Mouse (Mus musculus) liver, embryonic 11.5 days (tissue): ENCODE measurements around the gene Myom3. TPM values are rescaled to one million over a fixed set of nuclear protein-coding genes. Genes with fewer than 3 reads are reported as not detected.
A peak's percentile ranks its signal among the peaks of the same experiment; 100 is the strongest.

Experiments used
- ATAC-seq: fragments of 200-750 bp; cut with Nextera tagmentation; replicated peaks from 2 replicates; pipeline ENCODE4 v1.8.0; 2017; ENCODE audit warnings: moderate number of reproducible peaks, mild to moderate bottlenecking, moderate TSS enrichment, moderate library complexity; ENCODE audit not compliant: low FRiP score
- DNase-seq: peaks from one replicate; pipeline ENCODE4 v3.0.0-alpha.2; 2017; ENCODE audit warnings: low spot score
- H3K27ac ChIP-seq: fragments of 300-500 bp; sonication (generic); 2 replicates; pipeline ENCODE4 v1.5.1; 2014; ENCODE audit warnings: mild to moderate bottlenecking, low read depth, low read length, control low read depth
- H3K27me3 ChIP-seq: fragments of 300-500 bp; sonication (generic); replicated peaks from 2 replicates; pipeline ENCODE4 v1.6.1; 2014; ENCODE audit warnings: low read length, mixed read lengths; ENCODE audit not compliant: control insufficient read depth, insufficient read depth
- H3K36me3 ChIP-seq: fragments of 300-500 bp; sonication (generic); 2 replicates; pipeline ENCODE4 v1.6.1; 2014; ENCODE audit warnings: mild to moderate bottlenecking, low read length, moderate library complexity, mixed read lengths; ENCODE audit not compliant: control insufficient read depth, insufficient read depth
- H3K4me1 ChIP-seq: fragments of 300-500 bp; sonication (generic); replicated peaks from 2 replicates; pipeline ENCODE4 v1.6.1; 2014; ENCODE audit warnings: low read length, mixed read lengths; ENCODE audit not compliant: control insufficient read depth, insufficient read depth
- H3K4me2 ChIP-seq: fragments of 300-500 bp; sonication (generic); 2 replicates; pipeline ENCODE4 v1.6.1; 2014; ENCODE audit warnings: mild to moderate bottlenecking, control low read depth, moderate library complexity
- H3K4me3 ChIP-seq: fragments of 300-500 bp; sonication (generic); 2 replicates; pipeline ENCODE4 v1.5.1; 2014; ENCODE audit warnings: low read depth, low read length, control low read depth
- H3K9ac ChIP-seq: fragments of 300-500 bp; sonication (generic); 2 replicates; pipeline ENCODE4 v1.6.1; 2014; ENCODE audit warnings: low read depth, low read length, control low read depth
- H3K9me3 ChIP-seq: fragments of 300-500 bp; sonication (generic); 2 replicates; pipeline ENCODE4 v1.6.1; 2016; ENCODE audit warnings: low read length, inconsistent platforms, mixed read lengths; ENCODE audit not compliant: control insufficient read depth
- WGBS: fragments of 180-500 bp; shearing (Covaris S2); extraction: QIAGEN DNeasy Blood & Tissue Kit; methylation state at CpG from one replicate; pipeline ENCODE4 v1.1.7; 2014; 5-methylcytosine and 5-hydroxymethylcytosine counted together
- polyA plus RNA-seq: library from polyadenylated mRNA; unstranded; fragments of >200 nt; fragmentation: Nextera tagmentation; extraction: Ambion mirVana; gene quantifications from 2 replicates; pipeline ENCODE4 v1.2.1, GENCODE M21; 2014

Myom3 gene
- polyA plus RNA-seq, 1 experiment from 2014 or later: 0.11 TPM

DNA sequence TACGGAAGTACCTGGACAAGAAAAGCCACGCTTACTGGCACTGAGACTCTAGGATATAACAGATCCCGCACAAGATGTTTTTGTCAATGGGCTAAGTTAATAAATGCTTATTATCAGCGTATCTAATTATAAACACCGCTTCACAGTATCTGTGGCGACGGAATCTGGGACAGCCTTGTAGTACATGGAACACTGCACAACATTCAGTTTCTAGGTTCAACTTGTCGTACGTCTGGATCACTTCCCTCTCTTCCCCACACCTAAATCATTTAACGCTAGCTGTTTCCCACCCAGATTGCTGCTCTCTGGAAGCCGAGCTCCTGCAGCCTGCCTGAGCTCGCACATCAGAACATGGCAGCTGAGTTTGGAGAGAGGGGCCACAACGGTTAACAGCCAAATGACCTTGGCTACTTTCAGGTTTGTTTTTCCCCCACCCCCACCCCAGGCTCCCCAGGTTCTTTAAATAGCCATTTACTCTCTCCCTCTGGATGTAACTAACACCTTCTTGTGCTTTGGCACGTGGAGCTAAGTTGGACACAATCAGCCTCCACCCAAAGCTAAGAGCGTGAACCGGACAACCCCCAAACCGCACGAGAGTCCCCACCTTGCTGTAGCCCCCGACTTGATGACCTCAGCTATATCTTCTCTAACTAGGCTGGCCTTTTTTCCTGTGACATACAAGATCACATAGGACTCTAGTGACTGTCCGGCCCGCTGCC is 79.9 kb downstream of the Myom3 start:
- Histone ChIP-seq H3K9me3 (no peaks in the 10 kb centered on the region), H3K4me2 (no peak overlapping the region), H3K36me3 (no peaks in the 10 kb centered on the region), H3K27me3 (no peaks in the 10 kb centered on the region), H3K27ac (no peak overlapping the region), H3K4me3 (no peak overlapping the region), H3K9ac (no peak overlapping the region), H3K4me1 (no peaks in the 10 kb centered on the region; the same call in 1 of the 2 replicates)
- DNase-seq: no peak
- ATAC-seq: no peak
- 80% methylated on average over 21 of the region's 21 CpGs for WGBS

DNA sequence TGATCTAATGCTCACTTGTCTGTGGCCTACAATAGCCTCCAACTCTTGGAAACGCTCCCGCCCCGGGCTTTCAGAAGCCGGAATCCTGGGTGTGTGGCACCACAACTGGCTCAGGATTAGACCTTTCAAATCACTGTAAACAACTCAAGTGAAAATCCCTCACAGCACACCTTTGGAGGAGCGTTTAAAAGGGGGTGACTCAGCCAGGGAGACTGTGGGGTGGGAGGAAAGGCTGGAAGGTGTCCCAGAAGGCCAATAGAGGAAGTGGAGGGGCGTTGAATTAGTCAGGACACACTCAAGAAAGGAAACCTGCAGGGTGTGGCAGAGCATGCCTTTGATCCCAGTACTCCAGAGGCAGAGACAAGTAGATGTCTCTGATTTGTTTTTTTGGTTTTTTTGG is 84.9 kb downstream of the Myom3 start:
- H3K9ac ChIP-seq: no peak overlapping the region
- H3K27me3 ChIP-seq: no peaks in the 10 kb centered on the region
- WGBS: 81% methylated on average over 6 of the region's 6 CpGs
- H3K4me3 ChIP-seq: no peak overlapping the region
- ATAC-seq: no peak
- H3K36me3 ChIP-seq: no peaks in the 10 kb centered on the region
- peak; percentile 29 for DNase-seq
- H3K27ac ChIP-seq: no peak overlapping the region
- no peaks in the 10 kb centered on the region for H3K9me3 ChIP-seq
- H3K4me1 ChIP-seq: no peaks in the 10 kb centered on the region; the same call in 1 of the 2 replicates
- no peak overlapping the region for H3K4me2 ChIP-seq

DNA sequence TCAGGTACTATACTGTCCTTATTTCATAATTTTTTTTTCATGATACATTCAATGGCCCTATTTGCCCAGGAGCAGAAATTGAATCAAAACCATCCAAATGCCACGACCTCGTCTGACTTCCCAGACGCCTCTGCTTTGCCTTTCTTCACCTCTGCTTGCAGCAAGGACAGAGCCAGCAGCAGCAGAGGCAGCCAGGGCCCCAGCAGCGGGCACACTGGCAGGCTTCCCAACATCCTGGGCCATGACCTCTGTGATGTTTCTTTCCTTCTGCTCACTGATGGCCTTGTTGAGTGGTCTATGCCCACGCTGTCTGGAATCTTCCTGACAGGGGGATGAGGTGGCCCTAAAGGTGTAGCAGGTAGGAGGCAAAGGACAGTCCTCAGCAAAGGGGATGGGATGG is 88.1 kb downstream of the Myom3 start:
- no peak overlapping the region for H3K9ac ChIP-seq
- H3K4me1 ChIP-seq: peaks cover 16% of the 10 kb centered on the region
- WGBS: 67% methylated on average over 5 of the region's 5 CpGs
- no peak overlapping the region for H3K27ac ChIP-seq
- H3K27me3 ChIP-seq: no peaks in the 10 kb centered on the region
- no peaks in the 10 kb centered on the region for H3K9me3 ChIP-seq
- no peak overlapping the region for H3K4me3 ChIP-seq
- H3K36me3 ChIP-seq: no peaks in the 10 kb centered on the region
- no peak for DNase-seq
- no peak for ATAC-seq
- H3K4me2 ChIP-seq: no peak overlapping the region

DNA sequence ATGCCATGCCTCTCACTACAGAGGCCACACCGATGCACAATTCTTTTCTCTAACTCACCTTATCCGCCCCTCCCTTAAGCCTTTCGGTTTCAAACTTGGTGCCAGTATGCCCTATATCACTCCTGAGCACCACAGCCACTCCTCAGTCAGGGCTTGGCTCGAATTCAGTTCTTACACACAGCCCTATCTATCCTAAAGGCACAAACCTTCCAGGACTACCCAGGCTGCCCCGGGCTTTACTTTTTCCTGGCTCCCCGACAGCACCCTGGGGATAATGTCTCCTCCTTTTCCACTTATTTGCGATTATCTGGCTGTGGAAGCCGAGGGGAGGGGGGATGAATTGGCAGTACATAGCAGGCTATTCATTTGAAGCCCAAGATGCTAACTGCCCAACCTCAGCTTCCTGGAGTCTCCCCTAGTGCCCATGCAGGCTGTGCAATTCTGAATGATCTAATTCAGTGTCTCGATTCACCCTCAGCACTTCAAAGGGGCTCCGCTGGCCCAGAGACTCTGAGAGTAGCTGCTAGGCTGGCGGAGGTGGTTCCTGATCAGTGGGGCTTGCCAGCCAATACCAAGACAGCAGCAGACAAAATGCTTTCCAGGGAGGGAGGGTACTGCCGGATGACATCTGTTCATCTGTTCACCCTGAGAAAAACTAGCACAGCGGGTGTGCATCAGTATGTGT is 91.0 kb downstream of the Myom3 start:
- no peaks in the 10 kb centered on the region for H3K27me3 ChIP-seq
- DNase-seq (no peak), ATAC-seq (no peak)
- H3K4me1 ChIP-seq: peaks cover 29% of the 10 kb centered on the region
- no peaks in the 10 kb centered on the region for H3K9me3 ChIP-seq
- 48% methylated on average over 13 of the region's 13 CpGs for WGBS
- peak overlapping the region; percentile 46; the same call in 1 of the 2 replicates for H3K9ac ChIP-seq
- H3K4me3 ChIP-seq: no peak overlapping the region
- no peak overlapping the region for H3K27ac ChIP-seq
- H3K36me3 ChIP-seq: no peaks in the 10 kb centered on the region
- no peak overlapping the region for H3K4me2 ChIP-seq

DNA sequence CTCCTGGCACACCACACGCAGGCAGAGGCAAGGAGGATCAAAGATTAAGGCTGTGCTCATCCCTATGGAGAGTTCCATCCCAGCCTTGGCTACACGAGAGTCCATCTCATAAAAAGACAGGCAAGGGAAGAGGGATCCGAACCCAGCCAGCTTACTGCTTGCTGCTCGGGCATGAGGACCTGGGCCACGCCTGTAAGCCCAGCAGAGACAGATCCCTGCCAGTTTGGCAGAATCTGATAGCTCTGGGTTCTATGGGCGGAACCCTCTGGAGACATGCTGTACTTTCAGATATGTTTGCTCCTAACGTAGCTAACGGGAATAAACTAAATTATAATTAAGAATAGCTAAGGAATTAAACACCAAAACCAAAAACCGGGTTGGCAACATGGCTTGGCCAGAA is 92.4 kb downstream of the Myom3 start:
- Histone ChIP-seq H3K9me3 (no peaks in the 10 kb centered on the region), H3K36me3 (no peaks in the 10 kb centered on the region), H3K4me3 (no peak overlapping the region), H3K27me3 (no peaks in the 10 kb centered on the region), H3K9ac (peak overlapping the region; percentile 6; the same call in 1 of the 2 replicates), H3K4me2 (peak overlapping the region; percentile 10; the same call in 1 of the 2 replicates), H3K4me1 (peaks cover 29% of the 10 kb centered on the region), H3K27ac (peak overlapping the region; percentile 71; the same call in 1 of the 2 replicates)
- ATAC-seq (peak; percentile 58), DNase-seq (no peak)
- WGBS: 70% methylated on average over 9 of the region's 9 CpGs

DNA sequence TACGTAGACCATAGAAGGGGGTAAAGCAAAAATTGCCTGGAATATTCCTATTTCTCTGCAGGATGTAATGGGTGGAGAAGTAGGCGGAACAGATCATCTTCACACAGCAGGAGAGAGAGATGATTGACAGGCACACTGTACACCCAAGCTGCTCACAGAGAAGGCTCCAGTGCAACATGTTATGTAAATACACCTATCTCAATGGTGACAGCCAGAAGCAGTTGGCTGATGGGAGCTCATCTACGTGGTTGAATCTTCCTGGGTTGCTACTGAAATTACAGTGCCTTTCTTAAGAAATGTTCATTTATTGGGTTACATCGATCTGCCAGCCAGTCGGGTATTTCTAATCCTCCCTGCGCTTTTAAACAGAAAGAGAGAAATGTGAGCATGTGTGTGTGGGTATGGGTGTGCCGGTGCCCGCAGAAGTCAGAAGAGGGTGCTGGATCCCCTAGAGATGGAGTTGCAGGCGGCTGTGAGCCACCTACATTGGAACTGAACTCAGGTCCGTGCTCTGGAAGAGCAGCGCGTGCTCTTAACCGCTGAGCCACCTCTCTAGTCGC is 94.6 kb downstream of the Myom3 start:
- whole genome bisulfite sequencing: 91% methylated on average over 14 of the region's 14 CpGs
- H3K4me2 ChIP-seq: peak overlapping the region; percentile 98; the same call in 1 of the 2 replicates
- ATAC-seq (no peak), DNase-seq (no peak)
- peaks cover 42% of the 10 kb centered on the region for H3K4me1 ChIP-seq
- no peaks in the 10 kb centered on the region for H3K27me3 ChIP-seq
- no peaks in the 10 kb centered on the region; the same call in 1 of the 2 replicates for H3K36me3 ChIP-seq
- H3K9me3 ChIP-seq: no peaks in the 10 kb centered on the region
- H3K4me3 ChIP-seq: no peak overlapping the region
- H3K9ac ChIP-seq: peak overlapping the region; percentile 98
- H3K27ac ChIP-seq: peak overlapping the region; percentile 97

DNA sequence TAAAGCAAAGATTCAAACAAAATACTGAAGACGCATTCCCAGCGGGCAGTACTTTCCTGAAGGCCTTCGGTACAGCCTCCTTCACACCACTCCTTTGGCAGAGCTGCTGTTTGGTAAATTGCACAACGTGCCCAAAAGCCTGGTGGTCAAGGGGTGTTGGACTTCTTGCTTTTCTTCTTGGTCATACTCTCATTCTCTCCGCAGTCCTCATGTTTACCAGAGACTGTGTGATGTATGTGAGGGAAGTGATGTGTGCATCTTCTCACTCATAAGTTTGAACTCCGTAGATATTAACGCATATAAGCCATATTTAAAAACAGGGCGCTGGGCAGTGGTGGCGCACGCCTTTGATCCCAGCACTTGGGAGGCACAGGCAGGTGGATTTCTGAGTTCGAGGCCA is 95.1 kb downstream of the Myom3 start:
- H3K4me2 ChIP-seq: peak overlapping the region; percentile 98
- no peaks in the 10 kb centered on the region for H3K27me3 ChIP-seq
- H3K36me3 ChIP-seq: peaks cover 3% of the 10 kb centered on the region; the same call in 1 of the 2 replicates
- H3K4me1 ChIP-seq: peaks cover 48% of the 10 kb centered on the region
- peak overlapping the region; percentile 98 for H3K9ac ChIP-seq
- no peaks in the 10 kb centered on the region for H3K9me3 ChIP-seq
- 74% methylated on average over 11 of the region's 11 CpGs for WGBS
- H3K27ac ChIP-seq: peak overlapping the region; percentile 97
- peak overlapping the region; percentile 99 for H3K4me3 ChIP-seq
- DNase-seq (no peak), ATAC-seq (no peak)

DNA sequence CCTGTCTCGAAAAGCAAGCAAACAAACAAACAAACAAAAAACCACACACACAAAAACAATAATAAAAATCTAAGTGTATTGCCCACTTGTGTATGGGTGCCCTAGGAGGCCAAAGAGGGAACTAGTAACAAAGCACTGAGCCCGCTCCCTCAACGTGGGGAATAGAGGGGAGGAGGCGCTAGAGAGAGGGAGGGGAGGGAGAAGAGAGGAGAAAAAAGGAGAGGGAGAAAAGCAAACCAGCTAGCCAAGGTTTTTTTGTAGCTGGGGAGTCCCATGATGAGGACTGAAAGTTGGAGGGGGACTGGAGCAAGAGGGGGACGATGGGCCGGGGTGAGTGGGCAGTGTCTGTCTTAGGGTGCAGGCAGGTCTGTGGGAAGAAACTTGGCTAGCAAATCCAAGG is 95.6 kb downstream of the Myom3 start:
- Histone ChIP-seq H3K9me3 (no peaks in the 10 kb centered on the region), H3K9ac (peak overlapping the region; percentile 98), H3K27ac (peak overlapping the region; percentile 97), H3K4me3 (peak overlapping the region; percentile 99), H3K36me3 (peaks cover 3% of the 10 kb centered on the region; the same call in 1 of the 2 replicates), H3K4me1 (peaks cover 52% of the 10 kb centered on the region), H3K4me2 (peak overlapping the region; percentile 98), H3K27me3 (no peaks in the 10 kb centered on the region)
- no peak for DNase-seq
- peak; percentile 3; the same call in 1 of the 2 replicates for ATAC-seq
- whole genome bisulfite sequencing: 9% methylated on average over 6 of the region's 6 CpGs
